Mouse (Mus musculus) gastrocnemius, adult 2 months (tissue): ENCODE measurements around the gene Slc4a1ap. TPM values are rescaled to one million over a fixed set of nuclear protein-coding genes. Genes with fewer than 3 reads are reported as not detected.
"Not testable (repeated sequence)": the region's sequence is repeated elsewhere in the genome, so short reads cannot be mapped to it uniquely, and the experiment has no call there.

Experiments
- DNase-seq: peaks from one replicate; pipeline ENCODE4 v3.0.0; 2022
- H3K27ac ChIP-seq: fragments of 200-600 bp; 2 replicates; pipeline ENCODE4 v1.8.1; 2022; ENCODE audit warnings: mild to moderate bottlenecking
- H3K4me3 ChIP-seq: fragments of 200-600 bp; 2 replicates; pipeline ENCODE4 v1.8.1; 2022; ENCODE audit warnings: mild to moderate bottlenecking, moderate library complexity
- CTCF ChIP-seq: fragments of 200-600 bp; IDR thresholded peaks from 2 replicates; pipeline ENCODE4 v1.8.1; 2022; ENCODE audit warnings: antibody characterized with exemption, mild to moderate bottlenecking, moderate library complexity
- intact Hi-C: fragments of 180-260 bp; cut with DNase I; formaldehyde crosslinking; loops from one replicate; pipeline ENCODE4 v1.15.1; 2025
- long read RNA-seq, 2 experiments: library from polyadenylated mRNA; stranded (forward); transcript quantifications; one replicate each; pipeline ENCODE4 v2.0.0; 2021
- total RNA-seq, 2 experiments: library from RNA; stranded (reverse); gene quantifications; 2 replicates each; pipeline ENCODE4 v1.2.3; 2021

Slc4a1ap gene
- 10 to 100 TPM; 20.5 to 25.7 TPM for total RNA-seq
- long read RNA-seq, experiment 1, partial matches to known transcripts = 0 of 13 reads
- long read RNA-seq, experiment 1, other reads (novel, unspliced or antisense) = 6 of 13 reads
- long read RNA-seq, experiment 2, partial matches to known transcripts = 0 of 10 reads
- long read RNA-seq, experiment 2, other reads (novel, unspliced or antisense) = 6 of 10 reads

GRCm38 (mm10) chr5:31526354-31527116 lies at the start of gene Slc4a1ap:
Gene Slc4a1ap (plus strand): TSS chr5:31526995.
- TF ChIP-seq CTCF = no peak
- intact Hi-C loops = no loop called here
- Histone ChIP-seq H3K4me3 (peak within 1 kb of the TSS; percentile 100), H3K27ac (peak within 1 kb of the TSS; percentile 95)
- DNase-seq = peak; percentile 80

GRCm38 (mm10) chr5:31480536-31480935 lies 46.3 kb upstream of the Slc4a1ap start:
- intact Hi-C loops = no loop called here
- Histone ChIP-seq H3K4me3 (no peak overlapping the region), H3K27ac (no peak overlapping the region)
- no peak for TF ChIP-seq CTCF
- no peak for DNase-seq

GRCm38 (mm10) chr5:31485440-31485839 lies 41.4 kb upstream of the Slc4a1ap start, which contains the start of gene 4930548H24Rik:
Gene 4930548H24Rik (plus strand): TSS chr5:31485740.
- no peak for DNase-seq
- no peak for TF ChIP-seq CTCF
- H3K4me3 ChIP-seq = no peak within 1 kb of the TSS
- intact Hi-C loops = no loop called here
- no peak within 1 kb of the TSS for H3K27ac ChIP-seq

GRCm38 (mm10) chr5:31487889-31488288 lies 38.9 kb upstream of the Slc4a1ap start:
- intact Hi-C loops = no loop called here
- Histone ChIP-seq H3K4me3 (no peak overlapping the region), H3K27ac (no peak overlapping the region)
- TF ChIP-seq CTCF = no peak
- DNase-seq = no peak

- TF ChIP-seq CTCF = no peak
Measured at GRCm38 (mm10) chr5:31489116-31489769, 37.6 kb upstream of the Slc4a1ap start.

GRCm38 (mm10) chr5:31492031-31492430 lies 34.8 kb upstream of the Slc4a1ap start:
- DNase-seq = no peak
- intact Hi-C loops = no loop called here
- Histone ChIP-seq H3K4me3 (no peak overlapping the region), H3K27ac (no peak overlapping the region)
- TF ChIP-seq CTCF = no peak

More at GRCm38 (mm10) chr5:31489116-31489769, 37.6 kb upstream of the Slc4a1ap start:
- Histone ChIP-seq H3K27ac (no peak overlapping the region), H3K4me3 (no peak overlapping the region)
- intact Hi-C loops = no loop called here
- DNase-seq = no peak

- TF ChIP-seq CTCF = no peak
- DNase-seq = peak; percentile 94
- intact Hi-C loops = no loop called here
- H3K4me3 ChIP-seq = peak within 1 kb of the TSS; percentile 82
- H3K27ac ChIP-seq = peak within 1 kb of the TSS; percentile 73
Measured at GRCm38 (mm10) chr5:31494513-31495297, 32.1 kb upstream of the Slc4a1ap start, which contains the start of gene Gpn1. Gene Gpn1 (plus strand): TSS chr5:31494741.

- DNase-seq = no peak
- H3K4me3 ChIP-seq = no peak overlapping the region
- no peak for TF ChIP-seq CTCF
- intact Hi-C loops = no loop called here
- H3K27ac ChIP-seq = no peak overlapping the region
Measured at GRCm38 (mm10) chr5:31504843-31505242, 22.0 kb upstream of the Slc4a1ap start.

GRCm38 (mm10) chr5:31512481-31512880 lies 14.3 kb upstream of the Slc4a1ap start:
- H3K4me3 ChIP-seq = no peak overlapping the region
- no peak overlapping the region for H3K27ac ChIP-seq
- intact Hi-C loops = no loop called here
- DNase-seq = no peak
- TF ChIP-seq CTCF = no peak

- no peak overlapping the region for H3K4me3 ChIP-seq
- no peak for DNase-seq
- no peak for TF ChIP-seq CTCF
- intact Hi-C loops = no loop called here
- no peak overlapping the region for H3K27ac ChIP-seq
Measured at GRCm38 (mm10) chr5:31520556-31520955, 6.2 kb upstream of the Slc4a1ap start.

GRCm38 (mm10) chr5:31527117-31527680 lies 404 bp downstream of the Slc4a1ap start:
- peak overlapping the region; percentile 100 for H3K4me3 ChIP-seq
- no peak for TF ChIP-seq CTCF
- DNase-seq = no peak
- H3K27ac ChIP-seq = peak overlapping the region; percentile 95
- intact Hi-C loops = no loop called here

GRCm38 (mm10) chr5:31527707-31528106 lies 912 bp downstream of the Slc4a1ap start, which contains the start of gene Supt7l:
Gene Supt7l (minus strand): TSS chr5:31527807.
- intact Hi-C loops, DNase-seq: not testable (repeated sequence)
- H3K27ac ChIP-seq = peak within 1 kb of the TSS; percentile 95
- H3K4me3 ChIP-seq = peak within 1 kb of the TSS; percentile 100
